Mouse (Mus musculus) lung, postnatal 0 days (tissue): ENCODE measurements around the gene Nup133.

Source experiments
- CTCF ChIP-seq: IDR thresholded peaks from 2 replicates; pipeline ENCODE4 v1.5.1; 2016; ENCODE audit warnings: antibody characterized with exemption, mild to moderate bottlenecking
- EP300 ChIP-seq: IDR thresholded peaks from 2 replicates; pipeline ENCODE4 v1.6.1; 2016; ENCODE audit warnings: antibody characterized with exemption, mild to moderate bottlenecking, control low read depth

GRCm38 (mm10) chr8:123953686-123954085, 4.6 kb upstream of the Nup133 start:
- TF ChIP-seq CTCF (no peak), EP300 (no peak)
